Mouse (Mus musculus): Measurements from ENCODE around the gene Fyb2.

The Fyb2 gene

GRCm38 (mm10) chr4:104936011-104936410 lies 22.8 kb downstream of the Fyb2 start:
- DNase-seq (ENCODE audit: extremely low spot score, low read depth, low spot score), result no peak

- no peak for DNase-seq (ENCODE audit: extremely low spot score, low read depth, low spot score)
Measured at GRCm38 (mm10) chr4:104939535-104939934, 26.3 kb downstream of the Fyb2 start.

GRCm38 (mm10) chr4:104941895-104942294 lies 28.6 kb downstream of the Fyb2 start:
- DNase-seq (ENCODE audit: extremely low spot score, low read depth, low spot score), result no peak

- DNase-seq (ENCODE audit: extremely low spot score, low read depth, low spot score), result no peak
Measured at GRCm38 (mm10) chr4:104944482-104944881, 31.2 kb downstream of the Fyb2 start.

GRCm38 (mm10) chr4:104948886-104949285 lies 35.6 kb downstream of the Fyb2 start:
- no peak for DNase-seq (ENCODE audit: extremely low spot score, low read depth, low spot score)

GRCm38 (mm10) chr4:104949304-104949703 lies 36.0 kb downstream of the Fyb2 start:
- DNase-seq (ENCODE audit: extremely low spot score, low read depth, low spot score), result no peak

GRCm38 (mm10) chr4:104951280-104951878 lies 38.1 kb downstream of the Fyb2 start:
- no peak for DNase-seq (ENCODE audit: extremely low spot score, low read depth, low spot score)

GRCm38 (mm10) chr4:104956691-104957090 lies 43.4 kb downstream of the Fyb2 start:
- DNase-seq (ENCODE audit: extremely low spot score, low read depth, low spot score), result no peak

GRCm38 (mm10) chr4:104961431-104961830 lies 48.2 kb downstream of the Fyb2 start:
- DNase-seq (ENCODE audit: extremely low spot score, low read depth, low spot score), result no peak

GRCm38 (mm10) chr4:104972606-104973005 lies 59.4 kb downstream of the Fyb2 start:
- DNase-seq (ENCODE audit: extremely low spot score, low read depth, low spot score), result no peak

GRCm38 (mm10) chr4:104975162-104975830 lies 62.0 kb downstream of the Fyb2 start:
- no peak for DNase-seq (ENCODE audit: extremely low spot score, low read depth, low spot score)

- DNase-seq (ENCODE audit: extremely low spot score, low read depth, low spot score), result no peak
Measured at GRCm38 (mm10) chr4:104985960-104986632, 72.8 kb downstream of the Fyb2 start.

- DNase-seq (ENCODE audit: extremely low spot score, low read depth, low spot score), result no peak
Measured at GRCm38 (mm10) chr4:104987631-104988030, 74.4 kb downstream of the Fyb2 start.

- DNase-seq (ENCODE audit: extremely low spot score, low read depth, low spot score), result no peak
Measured at GRCm38 (mm10) chr4:104988102-104988501, 74.8 kb downstream of the Fyb2 start.

GRCm38 (mm10) chr4:104988709-104989108 lies 75.5 kb downstream of the Fyb2 start:
- DNase-seq (ENCODE audit: extremely low spot score, low read depth, low spot score), result no peak

- DNase-seq (ENCODE audit: extremely low spot score, low read depth, low spot score), result no peak
Measured at GRCm38 (mm10) chr4:104990016-104990415, 76.8 kb downstream of the Fyb2 start.

- no peak for DNase-seq (ENCODE audit: extremely low spot score, low read depth, low spot score)
Measured at GRCm38 (mm10) chr4:104990686-104991085, 77.4 kb downstream of the Fyb2 start.

- DNase-seq (ENCODE audit: extremely low spot score, low read depth, low spot score), result no peak
Measured at GRCm38 (mm10) chr4:104992271-104992670, 79.0 kb downstream of the Fyb2 start.

- no peak for DNase-seq (ENCODE audit: extremely low spot score, low read depth, low spot score)
Measured at GRCm38 (mm10) chr4:104993140-104993874, 80.1 kb downstream of the Fyb2 start.

- no peak for DNase-seq (ENCODE audit: extremely low spot score, low read depth, low spot score)
Measured at GRCm38 (mm10) chr4:104999702-105000101, 86.4 kb downstream of the Fyb2 start.

- no peak for DNase-seq (ENCODE audit: extremely low spot score, low read depth, low spot score)
Measured at GRCm38 (mm10) chr4:105001736-105002135, 88.5 kb downstream of the Fyb2 start.

- DNase-seq (ENCODE audit: extremely low spot score, low read depth, low spot score), result no peak
Measured at GRCm38 (mm10) chr4:105004135-105004534, 90.9 kb downstream of the Fyb2 start.

Data from hindlimb bud, embryonic 11.5 days (tissue).